Mouse (Mus musculus): Measurements from ENCODE around the gene Acss1.

Gene Acss1

GRCm38 (mm10) chr2:150666723-150667064 is 1.6 kb downstream of the Acss1 start:
- DNase-seq (ENCODE audit: low spot score in 2 of 2), result no peak

DNA sequence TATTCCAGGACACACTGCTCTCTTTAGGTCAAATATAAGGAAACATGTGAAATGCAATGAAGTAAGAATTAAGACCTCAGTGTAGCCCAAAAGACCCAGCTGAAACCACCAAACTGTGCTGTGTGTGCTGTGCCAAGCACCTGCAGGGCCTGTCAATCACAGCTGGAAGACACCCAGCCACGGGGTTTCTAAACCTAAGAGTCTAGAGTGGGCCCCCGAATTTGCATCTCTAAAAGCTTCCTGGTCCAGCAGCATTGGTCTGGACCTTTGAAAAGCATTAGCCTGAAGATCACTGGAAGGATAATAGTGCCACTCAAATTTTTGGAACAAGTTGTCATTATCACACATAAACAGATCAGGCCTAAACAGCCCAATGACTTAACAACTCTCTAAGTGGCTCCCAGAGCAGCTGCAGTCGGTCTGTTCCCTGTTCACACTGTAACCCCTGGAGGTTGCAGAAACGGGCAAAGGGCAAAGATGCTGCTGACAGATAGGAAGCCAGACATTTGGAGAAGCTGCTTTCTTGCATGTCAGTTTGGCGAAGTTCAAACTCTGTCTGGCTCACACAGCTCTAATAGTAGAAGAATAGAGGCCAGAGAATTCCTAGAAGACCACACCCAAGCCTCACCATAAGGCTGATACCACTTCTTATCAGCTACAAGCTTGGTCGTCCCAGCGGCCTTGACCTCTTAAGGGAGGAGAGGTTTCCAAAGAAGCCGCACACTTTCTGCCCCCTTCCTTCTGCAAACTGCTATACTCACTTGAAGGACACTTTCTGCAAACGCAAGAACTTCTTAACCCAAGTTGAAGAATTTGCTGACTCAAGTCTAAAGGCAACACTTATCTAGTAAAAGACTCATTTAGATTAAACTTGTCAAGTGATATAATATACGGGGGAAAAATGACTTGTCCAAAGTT is 2.5 kb downstream of the Acss1 start:
- DNase-seq (ENCODE audit: low spot score in 2 of 2), result no peak

DNA sequence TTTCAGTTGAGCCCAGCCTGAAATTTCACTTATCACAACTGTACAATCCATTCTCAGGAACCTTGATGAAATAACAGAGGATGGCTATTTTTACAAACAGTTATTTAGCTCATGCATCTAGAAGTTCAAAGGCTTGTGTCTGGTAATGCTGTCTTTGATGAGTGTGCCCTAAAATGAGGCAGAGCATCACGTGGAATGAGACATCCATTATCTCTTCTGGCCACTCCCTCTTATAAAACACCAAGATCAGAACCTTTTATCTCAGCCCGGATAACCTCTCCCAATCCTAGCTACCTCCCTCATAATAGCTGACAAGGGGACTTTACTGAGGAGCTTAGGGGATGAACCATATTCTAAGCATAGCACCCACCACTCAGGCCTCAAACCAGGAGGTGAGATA is 3.3 kb downstream of the Acss1 start:
- no peak for DNase-seq (ENCODE audit: low spot score in 2 of 2)

DNA sequence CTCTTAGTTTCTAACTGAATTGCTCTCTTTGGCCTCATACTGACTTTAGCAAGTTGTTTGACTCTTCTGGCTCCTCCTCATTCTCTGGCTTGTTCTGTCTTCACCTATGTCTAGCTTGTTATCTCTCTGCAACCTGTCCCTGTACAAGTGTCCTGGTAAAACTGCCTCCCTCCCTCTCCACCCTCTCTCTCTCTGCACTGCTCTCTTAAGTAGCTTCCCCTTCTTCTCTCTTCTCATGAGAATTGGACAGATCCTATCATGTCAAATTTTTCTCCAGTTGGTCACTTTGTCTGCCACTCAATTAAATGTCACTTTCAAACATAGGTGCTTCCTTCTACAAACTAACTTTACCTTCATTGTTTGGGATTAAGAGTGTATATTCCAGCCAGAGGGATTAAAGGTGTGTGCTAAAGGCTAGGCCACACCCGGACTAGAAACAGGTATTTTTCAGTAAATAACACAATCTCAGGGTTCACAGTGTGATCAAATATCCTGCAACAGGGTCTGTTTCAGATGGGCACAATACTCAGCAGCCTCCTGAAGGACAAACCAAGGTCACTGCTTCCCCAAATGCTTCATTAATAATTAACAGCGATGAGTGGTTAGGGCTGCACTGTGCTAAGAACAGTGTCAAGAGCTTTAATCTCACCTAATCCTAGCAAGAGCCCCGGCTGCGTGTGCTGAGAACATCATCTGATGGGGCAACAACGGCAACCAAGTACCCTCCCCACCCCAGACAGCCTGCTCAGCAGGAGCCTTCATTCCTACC is 4.0 kb downstream of the Acss1 start:
- no peak for DNase-seq (ENCODE audit: low spot score in 2 of 2)

DNA sequence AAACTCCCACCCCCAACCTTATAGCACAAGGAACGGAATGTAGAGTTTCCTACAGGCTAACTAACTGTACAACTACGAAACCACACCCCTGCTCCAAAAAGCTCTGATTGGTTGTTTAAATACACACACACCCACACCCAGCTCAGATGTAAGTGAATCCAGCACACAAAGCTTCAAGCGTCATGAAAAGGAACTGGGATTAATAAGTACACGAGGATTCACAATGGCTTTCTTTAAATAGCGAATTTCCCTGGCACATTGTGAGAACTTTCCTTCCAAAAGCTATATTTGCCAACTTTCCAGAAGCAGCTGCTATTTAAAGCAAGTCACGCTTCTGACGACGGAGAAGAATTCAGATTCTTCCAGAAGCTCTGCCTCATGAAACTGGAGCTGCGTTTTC is 5.0 kb downstream of the Acss1 start:
- DNase-seq (ENCODE audit: low spot score in 2 of 2), result no peak

DNA sequence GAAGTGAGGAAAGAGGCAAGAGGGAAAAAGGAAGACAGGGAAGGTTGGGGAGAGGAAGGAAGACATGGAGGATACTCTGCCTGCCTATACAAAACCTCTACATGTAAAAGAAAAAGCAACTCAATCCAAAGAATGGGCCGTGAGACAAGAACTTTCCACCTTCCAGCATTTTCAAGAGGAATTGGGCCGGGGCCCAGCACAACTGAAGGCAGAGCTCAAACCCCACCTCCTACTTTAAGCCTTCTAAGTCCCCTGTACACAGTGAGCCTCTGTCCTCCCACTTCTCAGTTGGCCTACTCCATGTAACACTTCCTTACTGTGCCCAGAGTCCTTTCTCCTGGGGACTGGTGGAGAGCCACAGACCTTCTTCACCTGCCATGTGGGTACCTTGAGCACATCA is 6.3 kb downstream of the Acss1 start:
- no peak for DNase-seq (ENCODE audit: low spot score in 2 of 2)

DNA sequence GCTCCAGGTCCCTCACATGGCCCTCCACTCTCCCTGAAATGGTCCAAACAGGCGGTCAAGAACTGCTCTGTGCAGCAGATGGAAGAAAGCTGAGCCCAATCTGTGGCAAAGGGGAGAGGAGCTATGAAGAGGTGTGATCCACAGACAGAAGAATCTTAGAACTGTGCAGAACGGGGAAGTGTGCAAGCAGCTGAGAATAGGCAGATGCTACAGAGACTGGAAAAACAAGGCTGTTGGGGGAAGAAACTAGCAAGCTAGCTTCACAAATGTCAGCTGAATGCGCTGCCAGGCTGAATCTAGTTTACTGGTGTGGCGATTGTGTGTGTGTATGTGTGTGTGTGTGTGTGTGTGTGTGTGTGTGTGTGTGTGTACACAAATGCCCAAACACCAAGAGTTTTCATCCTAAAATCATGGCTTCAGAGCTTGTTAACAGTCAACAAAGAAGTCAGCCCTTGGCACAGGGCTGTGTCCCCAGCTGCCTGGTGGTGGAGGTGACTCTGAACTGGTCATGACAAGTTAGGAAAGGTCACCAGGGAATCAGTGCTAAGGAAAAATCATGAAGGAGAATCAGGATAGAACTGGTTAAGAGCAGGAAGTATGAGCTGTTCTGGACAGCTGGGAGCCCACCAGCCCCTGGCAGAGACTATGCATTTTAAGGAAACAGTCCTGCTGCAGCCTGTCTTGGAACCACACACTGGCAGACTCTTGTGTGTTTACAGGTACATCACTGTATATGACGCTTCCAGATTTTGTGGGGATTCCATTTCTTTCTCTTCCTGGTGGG is 7.4 kb downstream of the Acss1 start:
- DNase-seq (ENCODE audit: low spot score in 2 of 2), result no peak

DNA sequence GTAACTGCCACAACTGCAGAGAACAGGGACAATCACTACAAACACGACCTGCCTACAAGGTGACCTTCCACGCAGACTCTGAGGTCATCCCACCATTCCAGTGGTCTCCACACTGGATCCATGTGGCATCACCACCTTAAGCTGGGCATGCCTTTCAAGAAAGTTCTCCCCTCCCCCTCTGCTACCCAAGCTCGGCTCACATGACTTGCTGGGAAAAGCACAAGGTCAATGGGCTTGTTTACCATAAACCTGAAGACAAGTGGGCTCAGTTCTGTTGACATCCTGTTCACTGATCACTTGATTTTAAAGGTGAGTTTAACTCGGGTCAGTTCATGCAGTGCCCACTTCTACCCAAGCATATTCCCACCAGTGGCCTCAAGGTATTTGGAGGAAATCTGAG is 8.3 kb downstream of the Acss1 start:
- DNase-seq (ENCODE audit: low spot score in 2 of 2), result no peak

- no peak for DNase-seq (ENCODE audit: low spot score in 2 of 2)
Measured at GRCm38 (mm10) chr2:150656975-150657768, 11.1 kb downstream of the Acss1 start.

DNA sequence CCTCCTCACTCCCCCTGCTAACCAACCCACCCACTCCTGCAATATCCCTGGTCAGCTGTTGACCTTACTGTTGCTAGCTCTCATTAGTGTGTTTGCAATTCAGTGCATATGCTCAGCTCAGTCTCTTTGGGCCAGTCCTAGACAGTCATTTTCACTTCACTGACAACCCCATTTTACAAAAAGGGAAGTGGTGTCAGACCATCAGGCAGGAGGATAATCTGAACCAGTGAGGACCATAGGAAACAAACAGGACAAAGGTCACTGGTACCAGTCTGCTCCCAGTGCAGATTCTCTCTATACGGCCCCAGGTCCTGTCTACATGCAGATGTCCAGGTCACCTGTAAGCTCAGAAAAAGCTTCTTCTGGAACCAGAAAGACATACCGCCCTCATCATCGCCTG is 12.2 kb downstream of the Acss1 start:
- no peak for DNase-seq (ENCODE audit: low spot score in 2 of 2)

DNA sequence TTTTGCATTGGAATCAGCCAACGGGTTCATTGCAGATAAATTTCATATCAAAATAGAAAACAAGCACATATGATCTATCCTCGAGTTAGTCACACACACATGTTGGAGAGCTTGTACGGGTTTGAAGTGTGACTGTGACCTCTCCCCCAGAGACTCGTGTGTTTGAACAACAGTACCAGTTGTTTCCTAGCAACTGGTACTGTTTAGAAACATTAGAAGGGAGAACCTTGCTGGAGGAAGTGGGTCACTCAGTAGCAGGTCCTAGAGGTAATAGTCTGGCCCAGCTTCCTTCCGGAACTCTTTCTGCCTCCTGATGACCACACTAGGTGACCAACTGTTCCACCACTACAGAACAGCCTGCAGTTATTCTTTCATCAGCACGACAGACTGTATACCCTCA is 13.0 kb downstream of the Acss1 start:
- DNase-seq (ENCODE audit: low spot score in 2 of 2), result no peak

DNA sequence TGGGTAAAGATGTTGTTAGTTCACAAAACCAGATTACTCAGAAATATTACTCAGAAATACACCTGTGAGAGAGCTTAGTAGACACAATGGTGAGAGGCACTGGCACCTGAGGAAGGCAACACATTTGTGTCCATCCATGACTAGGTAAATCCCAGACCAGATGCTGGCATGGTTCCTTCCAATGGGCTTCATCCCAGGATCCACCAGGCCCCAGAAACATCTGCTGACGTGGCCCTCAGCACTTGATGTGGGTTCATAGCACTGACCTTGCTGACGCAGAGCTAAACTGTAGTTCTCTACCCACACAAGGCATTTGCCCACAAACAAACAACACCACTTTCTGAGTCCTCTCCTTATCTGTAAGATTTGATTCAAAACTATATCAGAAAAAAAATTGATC is 13.5 kb downstream of the Acss1 start:
- DNase-seq (ENCODE audit: low spot score in 2 of 2), result no peak

GRCm38 (mm10) chr2:150651366-150651765 is 16.9 kb downstream of the Acss1 start:
- DNase-seq (ENCODE audit: low spot score in 2 of 2), result no peak

GRCm38 (mm10) chr2:150650511-150651074 is 17.7 kb downstream of the Acss1 start:
- no peak for DNase-seq (ENCODE audit: low spot score in 2 of 2)

DNA sequence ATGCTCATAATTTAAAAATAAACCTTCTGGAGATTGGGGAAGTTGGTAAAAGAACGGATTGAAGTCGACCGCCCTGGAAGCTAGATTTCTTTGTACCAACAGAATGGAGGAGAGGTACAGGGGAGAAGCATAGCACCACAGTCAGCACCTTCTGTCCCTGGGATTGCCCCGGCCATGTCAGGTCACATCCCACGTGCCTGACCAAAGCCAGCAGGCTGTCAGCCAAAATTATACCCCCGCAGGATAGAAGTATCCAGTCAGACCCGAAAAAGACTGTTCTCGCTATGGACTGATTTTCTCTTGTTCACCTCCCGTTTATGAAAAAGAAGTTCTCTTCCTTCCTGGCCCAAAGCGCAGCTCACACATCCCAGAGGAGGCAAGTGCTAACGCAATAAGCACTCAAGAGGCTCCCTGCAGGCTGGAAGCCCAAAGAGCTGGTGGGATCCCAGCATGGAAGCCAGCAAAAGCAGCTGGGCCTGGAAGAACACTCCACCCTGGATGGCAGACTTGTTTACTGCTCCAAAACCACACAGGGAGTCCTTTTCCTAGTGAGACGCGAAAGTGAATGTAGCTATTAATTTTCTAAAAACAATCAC is 19.9 kb downstream of the Acss1 start:
- no peak for DNase-seq (ENCODE audit: low spot score in 2 of 2)

DNA sequence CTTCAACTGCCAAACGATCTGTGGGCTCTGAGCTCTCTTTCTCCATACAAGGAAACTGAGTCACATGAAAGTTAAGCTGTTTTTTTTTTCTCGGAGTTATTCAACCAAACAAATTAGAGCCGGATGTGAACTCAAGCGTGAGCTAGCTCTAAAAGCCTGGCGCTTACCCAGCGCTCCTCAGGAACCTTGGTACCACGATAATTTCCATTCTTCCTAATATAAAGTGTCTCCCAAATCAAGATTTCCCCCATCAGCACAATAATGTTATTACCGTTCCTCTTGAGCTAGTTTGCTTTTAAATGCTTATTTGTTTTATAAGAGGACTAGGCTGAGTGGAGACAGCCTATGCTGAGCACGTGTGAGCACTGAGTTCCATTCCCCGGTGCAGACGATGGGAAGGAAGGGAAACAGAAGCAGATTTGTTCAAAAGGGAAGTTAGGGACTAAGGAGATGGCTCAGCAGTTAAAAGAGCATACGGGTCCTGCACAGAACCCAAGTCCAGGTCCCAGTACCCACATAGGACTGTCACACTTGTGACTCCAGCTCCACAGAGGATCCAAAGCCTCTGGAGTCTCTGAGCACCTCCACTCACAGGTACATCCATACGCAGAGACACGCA is 20.5 kb downstream of the Acss1 start:
- no peak for DNase-seq (ENCODE audit: low spot score in 2 of 2)

GRCm38 (mm10) chr2:150646411-150647121 is 21.7 kb downstream of the Acss1 start:
- no peak for DNase-seq (ENCODE audit: low spot score in 2 of 2)

- DNase-seq (ENCODE audit: low spot score in 2 of 2), result no peak
Measured at GRCm38 (mm10) chr2:150645225-150645624, 23.1 kb downstream of the Acss1 start.

GRCm38 (mm10) chr2:150643726-150644415 is 24.4 kb downstream of the Acss1 start:
- DNase-seq (ENCODE audit: low spot score in 2 of 2), result peak; percentile 54 to 82

All from frontal cortex, postnatal 14 days (tissue).